ENCODE assay signal across 13 mouse cellular contexts in the genomic region with DNA sequence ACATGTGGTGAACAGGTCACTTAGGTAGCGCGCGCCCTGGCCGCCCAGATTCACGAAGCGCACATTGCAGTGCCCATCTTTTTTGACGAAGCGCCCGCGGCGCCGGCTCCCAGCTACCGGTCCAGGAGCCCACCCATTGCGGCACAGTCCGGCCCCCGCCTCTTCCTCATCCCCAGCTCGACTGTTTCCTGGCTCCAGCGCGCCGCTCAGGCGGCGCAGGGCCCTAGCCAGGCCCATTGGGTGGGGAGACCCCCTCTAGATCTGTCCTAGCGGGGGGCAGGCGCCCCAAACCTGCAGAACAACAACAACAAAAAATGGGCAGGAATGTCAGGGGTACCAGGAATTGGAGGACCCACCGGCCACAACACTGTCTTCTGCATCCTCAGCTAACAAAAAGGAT. TPM values are rescaled to one million over a fixed set of nuclear protein-coding genes. Genes with fewer than 3 reads are reported as not detected.
DNase-seq lines count a peak whose midpoint lies in the region; ATAC-seq and TF ChIP-seq lines count a peak whose summit lies in the region.
"Had no signal": no experiment of that assay in that cellular context is flagged by ENCODE, and none has a peak within 500 bp of the region (broad histone marks: within the 10 kb centered on the region; RNA-seq: fewer than 3 reads in every experiment).

No protein-coding gene starts in this region.

- ATAC-seq in heart, embryonic 16.5 days (replicated peaks; ENCODE audit: extremely low read depth, insufficient read depth, low FRiP score), result no peak
- ATAC-seq in embryonic facial prominence, embryonic 12.5 days (ENCODE audit: insufficient number of reproducible peaks, insufficient read depth, low FRiP score, low TSS enrichment), result no peak
- ATAC-seq: forebrain, embryonic 16.5 days had no signal

- H3K9me3 ChIP-seq in heart, embryonic 16.5 days (replicated peaks; ENCODE audit: control insufficient read depth, low read length), result no peaks in the 10 kb centered on the region
- H3K9me3 ChIP-seq in E14TG2a.4 (ENCODE audit: low read length), result no peaks in the 10 kb centered on the region
- H3K9me3 ChIP-seq in embryonic facial prominence, embryonic 12.5 days, result no peaks in the 10 kb centered on the region
- H3K9me3 ChIP-seq in limb, embryonic 10.5 days (replicated peaks), result no peaks in the 10 kb centered on the region

- peaks cover 8% of the 10 kb centered on the region; the same call in 1 of the 2 replicates for H3K27me3 ChIP-seq in heart, embryonic 16.5 days (ENCODE audit: control insufficient read depth, insufficient read depth, low read length)
- no peaks in the 10 kb centered on the region for H3K27me3 ChIP-seq in heart, adult 2 months (ENCODE audit: control insufficient read depth, insufficient read depth, low read length)
- peaks cover 10% of the 10 kb centered on the region for H3K27me3 ChIP-seq in E14TG2a.4 (ENCODE audit: insufficient read depth, low read length)
- peaks cover 16% of the 10 kb centered on the region; the same call in 1 of the 2 replicates for H3K27me3 ChIP-seq in embryonic facial prominence, embryonic 12.5 days
- H3K27me3 ChIP-seq in limb, embryonic 10.5 days (ENCODE audit: low read depth, poor library complexity, severe bottlenecking), result peaks cover 20% of the 10 kb centered on the region

- peak overlapping the region; percentile 46 for H3K4me2 ChIP-seq in heart, embryonic 16.5 days (ENCODE audit: low read depth, low read length)
- peak overlapping the region; percentile 44 for H3K4me2 ChIP-seq in embryonic facial prominence, embryonic 12.5 days (replicated peaks)

- no peak for TF ChIP-seq POLR2A in heart, adult 2 months (IDR thresholded peaks at IDR 0.05; ENCODE audit: insufficient read depth, low read depth, low read length)

- H3K27ac ChIP-seq in heart, embryonic 16.5 days (ENCODE audit: low read length), result no peak overlapping the region
- no peak overlapping the region for H3K27ac ChIP-seq in heart, adult 2 months
- H3K27ac ChIP-seq in embryonic facial prominence, embryonic 12.5 days, result no peak overlapping the region
- no peak overlapping the region; the same call in 1 of the 2 replicates for H3K27ac ChIP-seq in limb, embryonic 10.5 days

- H3K9ac ChIP-seq in heart, embryonic 16.5 days (ENCODE audit: low read length), result no peak overlapping the region
- H3K9ac ChIP-seq in heart, adult 2 months (ENCODE audit: low read depth, low read length), result no peak overlapping the region
- H3K9ac ChIP-seq in embryonic facial prominence, embryonic 12.5 days, result no peak overlapping the region

- no peaks in the 10 kb centered on the region; the same call in 1 of the 2 replicates for H3K36me3 ChIP-seq in heart, embryonic 16.5 days (ENCODE audit: control insufficient read depth, insufficient read depth)
- H3K36me3 ChIP-seq in heart, adult 2 months (ENCODE audit: control insufficient read depth, insufficient read depth, low read length), result no peaks in the 10 kb centered on the region
- peaks cover 41% of the 10 kb centered on the region for H3K36me3 ChIP-seq in E14TG2a.4 (ENCODE audit: insufficient read depth, low read length)
- H3K36me3 ChIP-seq in embryonic facial prominence, embryonic 12.5 days, result peaks cover 23% of the 10 kb centered on the region
- peaks cover 35% of the 10 kb centered on the region for H3K36me3 ChIP-seq in limb, embryonic 10.5 days

- peaks cover 4% of the 10 kb centered on the region for H3K4me1 ChIP-seq in heart, embryonic 16.5 days (ENCODE audit: control insufficient read depth, insufficient read depth, low read length)
- 0 out of 2 replicates have a peak, but pooled peaks cover under 1% of the 10 kb centered on the region for H3K4me1 ChIP-seq in heart, adult 2 months (ENCODE audit: control insufficient read depth, insufficient read depth, low read length)
- peaks cover 38% of the 10 kb centered on the region for H3K4me1 ChIP-seq in E14TG2a.4 (replicated peaks; ENCODE audit: low read depth, low read length)
- peaks cover 12% of the 10 kb centered on the region for H3K4me1 ChIP-seq in embryonic facial prominence, embryonic 12.5 days
- peaks cover 18% of the 10 kb centered on the region for H3K4me1 ChIP-seq in limb, embryonic 10.5 days

- TF ChIP-seq CTCF in heart, adult 2 months (IDR thresholded peaks at IDR 0.05), result no peak
- TF ChIP-seq CTCF in E14TG2a.4 (conservative IDR thresholded peaks at IDR 0.05; ENCODE audit: low read length), result no peak

- WGBS in heart, embryonic 16.5 days, result 13% methylated on average over 25 of the region's 25 CpGs
- 7% methylated on average over 25 of the region's 25 CpGs for WGBS in heart, adult 2 months
- WGBS in embryonic facial prominence, embryonic 12.5 days, result 11% methylated on average over 25 of the region's 25 CpGs
- 12% methylated on average over 25 of the region's 25 CpGs for WGBS in limb, embryonic 10.5 days

- peak overlapping the region; percentile 22 for H3K4me3 ChIP-seq in heart, embryonic 16.5 days (ENCODE audit: low read length)
- H3K4me3 ChIP-seq in heart, adult 2 months, result no peak overlapping the region
- peak overlapping the region; percentile 63 for H3K4me3 ChIP-seq in E14TG2a.4 (replicated peaks; ENCODE audit: low read length)
- peak overlapping the region; percentile 23 for H3K4me3 ChIP-seq in embryonic facial prominence, embryonic 12.5 days
- H3K4me3 ChIP-seq in limb, embryonic 10.5 days, result peak overlapping the region; percentile 35

- TF ChIP-seq EP300 in heart, adult 2 months (IDR thresholded peaks at IDR 0.05; ENCODE audit: insufficient read depth, low read depth, low read length), result no peak

- DNase-seq in heart, adult 2 months, result no peak
- DNase-seq in limb, embryonic 10.5 days (ENCODE audit: low spot score), result no peak
- DNase-seq in right cerebral cortex, postnatal 14 days, result no peak
- DNase-seq in gastrocnemius, postnatal 25 days, result no peak
- no peak for DNase-seq in adrenal gland, adult 8-10 months
- DNase-seq: adrenal gland, postnatal 10 days; cerebellum, adult 18-20 months; kidney, postnatal 4 days; lung, adult 2 months had no signal

- no peaks in the 10 kb centered on the region for H3K79me2 ChIP-seq in heart, adult 2 months (replicated peaks; ENCODE audit: control insufficient read depth, insufficient read depth, low read length)

- intact Hi-C loops in heart, adult 2 months (cut with DNase I), result loop anchor here (10.0 kb wide), 1 partner anchor 1075 kb away; the partner anchor contains the start of gene Vrk3

RNA-seq across cellular contexts. Expression of gene Kcnj14, which starts 4.7 kb away (rescaled TPM):
- 0.50 and 0.57 TPM in 2 replicates for polyA plus RNA-seq in heart, embryonic 16.5 days (2015; fragmentation: Nextera tagmentation; extraction: Ambion mirVana)
- total RNA-seq in heart, adult 2 months (2021), result under 1 TPM; 0.66 to 0.89 TPM
- polyA plus RNA-seq in heart, adult 2 months (2012; rRNA removed), result 0.78 and 35.7 TPM in 2 replicates
- polyA plus RNA-seq in embryonic facial prominence, embryonic 12.5 days (2016; fragmentation: Nextera tagmentation; extraction: Ambion mirVana), result 2.4 and 2.5 TPM in 2 replicates
- polyA plus RNA-seq in limb, embryonic 10.5 days (2016; fragmentation: Nextera tagmentation; extraction: Ambion mirVana), result 1.2 and 1.4 TPM in 2 replicates
- under 1 TPM; 0.19 to 0.20 TPM for total RNA-seq in gastrocnemius, postnatal 25 days (2021)
- total RNA-seq in adrenal gland, adult 8-10 months (2022), result under 1 TPM; 0.17 to 0.65 (median 0.36) TPM

RNA-seq across cellular contexts. Expression of gene Cyth2, which starts 5.5 kb away (rescaled TPM):
- polyA plus RNA-seq in heart, embryonic 16.5 days (2015; fragmentation: Nextera tagmentation; extraction: Ambion mirVana), result 90.8 and 90.9 TPM in 2 replicates
- total RNA-seq in heart, adult 2 months (2021), result 10 to 100 TPM; 59.1 to 61.9 TPM
- polyA plus RNA-seq in heart, adult 2 months (2012; rRNA removed), result 27.3 and 33.0 TPM in 2 replicates
- polyA plus RNA-seq in embryonic facial prominence, embryonic 12.5 days (2016; fragmentation: Nextera tagmentation; extraction: Ambion mirVana), result 173 and 176 TPM in 2 replicates
- 170 TPM in 2 replicates for polyA plus RNA-seq in limb, embryonic 10.5 days (2016; fragmentation: Nextera tagmentation; extraction: Ambion mirVana)
- total RNA-seq in gastrocnemius, postnatal 25 days (2021), result 10 to 100 TPM; 28.2 to 33.8 TPM
- total RNA-seq in adrenal gland, adult 8-10 months (2022), result 100 to 1,000 TPM; 112 to 140 (median 122) TPM

RNA-seq across cellular contexts. Expression of gene Grwd1, which starts 10.9 kb away (rescaled TPM):
- 38.1 and 40.2 TPM in 2 replicates for polyA plus RNA-seq in heart, embryonic 16.5 days (2015; fragmentation: Nextera tagmentation; extraction: Ambion mirVana)
- 10 to 100 TPM; 11.8 to 13.1 TPM for total RNA-seq in heart, adult 2 months (2021)
- polyA plus RNA-seq in heart, adult 2 months (2012; rRNA removed), result 9.1 and 9.4 TPM in 2 replicates
- 75.6 and 76.3 TPM in 2 replicates for polyA plus RNA-seq in embryonic facial prominence, embryonic 12.5 days (2016; fragmentation: Nextera tagmentation; extraction: Ambion mirVana)
- polyA plus RNA-seq in limb, embryonic 10.5 days (2016; fragmentation: Nextera tagmentation; extraction: Ambion mirVana), result 116 and 156 TPM in 2 replicates
- 10 to 100 TPM; 13.5 to 14.5 TPM for total RNA-seq in gastrocnemius, postnatal 25 days (2021)
- 10 to 100 TPM; 24.8 to 31.5 (median 30.0) TPM for total RNA-seq in adrenal gland, adult 8-10 months (2022)

RNA-seq across cellular contexts. Expression of gene Sult2b1, which starts 35.4 kb away (rescaled TPM):
- polyA plus RNA-seq in heart, embryonic 16.5 days (2015; fragmentation: Nextera tagmentation; extraction: Ambion mirVana), result 0.66 and 0.72 TPM in 2 replicates
- not detected for total RNA-seq in heart, adult 2 months (2021)
- polyA plus RNA-seq in heart, adult 2 months (2012; rRNA removed), result 0.08 TPM in 1 of 2 replicates, not detected in the other
- polyA plus RNA-seq in embryonic facial prominence, embryonic 12.5 days (2016; fragmentation: Nextera tagmentation; extraction: Ambion mirVana), result 1.6 and 2.5 TPM in 2 replicates
- polyA plus RNA-seq in limb, embryonic 10.5 days (2016; fragmentation: Nextera tagmentation; extraction: Ambion mirVana), result 1.8 and 2.1 TPM in 2 replicates
- not detected for total RNA-seq in gastrocnemius, postnatal 25 days (2021)
- total RNA-seq in adrenal gland, adult 8-10 months (2022), result 1 to 10 TPM in 2 of 4 experiments, under 1 TPM in 2; 0.52 to 4.5 (median 1.8) TPM

RNA-seq across cellular contexts. Expression of gene Lmtk3, which starts 36.3 kb away (rescaled TPM):
- polyA plus RNA-seq in heart, embryonic 16.5 days (2015; fragmentation: Nextera tagmentation; extraction: Ambion mirVana), result 0.53 and 0.57 TPM in 2 replicates
- total RNA-seq in heart, adult 2 months (2021), result under 1 TPM in 1 of 2 experiments, not detected in 1; 0.14 TPM
- polyA plus RNA-seq in heart, adult 2 months (2012; rRNA removed), result 0.18 and 0.67 TPM in 2 replicates
- polyA plus RNA-seq in embryonic facial prominence, embryonic 12.5 days (2016; fragmentation: Nextera tagmentation; extraction: Ambion mirVana), result 3.3 and 5.2 TPM in 2 replicates
- polyA plus RNA-seq in limb, embryonic 10.5 days (2016; fragmentation: Nextera tagmentation; extraction: Ambion mirVana), result 2.2 and 3.2 TPM in 2 replicates
- total RNA-seq in gastrocnemius, postnatal 25 days (2021), result under 1 TPM in 1 of 2 experiments, not detected in 1; 0.19 TPM
- 10 to 100 TPM in 3 of 4 experiments, 1 to 10 TPM in 1; 8.9 to 24.9 (median 15.5) TPM for total RNA-seq in adrenal gland, adult 8-10 months (2022)
